Comparison of ENCODE assay signal across 8 mouse cellular contexts in genomic region chr3:81036554-81037311, GRCm38 (mm10). TPM values are rescaled to one million over a fixed set of nuclear protein-coding genes. Genes with fewer than 3 reads are reported as not detected.
DNase-seq lines count a peak whose midpoint lies in the region; ATAC-seq and TF ChIP-seq lines count a peak whose summit lies in the region.

No protein-coding gene starts in this region.

- peak overlapping the region; percentile 88 for H3K4me3 ChIP-seq in embryonic fibroblast, embryonic 13.5 days (ENCODE audit: insufficient read depth, low read length)
- peak overlapping the region; percentile 86 for H3K4me3 ChIP-seq in heart, embryonic 13.5 days
- H3K4me3 ChIP-seq in liver, embryonic 13.5 days (replicated peaks), result peak overlapping the region; percentile 59
- peak overlapping the region; percentile 72 for H3K4me3 ChIP-seq in neural tube, embryonic 12.5 days
- peak overlapping the region; percentile 57 for H3K4me3 ChIP-seq in thymus, adult 2 months (ENCODE audit: control insufficient read depth, insufficient read depth, low read length)

- H3K9me3 ChIP-seq in heart, embryonic 13.5 days, result no peaks in the 10 kb centered on the region
- H3K9me3 ChIP-seq in liver, embryonic 13.5 days (replicated peaks), result no peaks in the 10 kb centered on the region
- H3K9me3 ChIP-seq in neural tube, embryonic 12.5 days, result no peaks in the 10 kb centered on the region

- peak; percentile 73 for ATAC-seq in heart, embryonic 13.5 days (ENCODE audit: extremely low read depth, insufficient number of reproducible peaks, low FRiP score, low TSS enrichment)
- peak; percentile 48; the same call in 1 of the 2 replicates for ATAC-seq in liver, embryonic 13.5 days (ENCODE audit: low read depth)
- peak; percentile 92 for ATAC-seq in neural tube, embryonic 12.5 days (ENCODE audit: low FRiP score, low read depth)

- H3K36me3 ChIP-seq in heart, embryonic 13.5 days, result no peaks in the 10 kb centered on the region
- no peaks in the 10 kb centered on the region for H3K36me3 ChIP-seq in liver, embryonic 13.5 days
- no peaks in the 10 kb centered on the region for H3K36me3 ChIP-seq in neural tube, embryonic 12.5 days
- H3K36me3 ChIP-seq in thymus, adult 2 months (ENCODE audit: control insufficient read depth, insufficient read depth, low read length), result no peaks in the 10 kb centered on the region

- no peaks in the 10 kb centered on the region for H3K27me3 ChIP-seq in heart, embryonic 13.5 days (replicated peaks)
- H3K27me3 ChIP-seq in liver, embryonic 13.5 days, result peaks cover 49% of the 10 kb centered on the region
- no peaks in the 10 kb centered on the region for H3K27me3 ChIP-seq in neural tube, embryonic 12.5 days (replicated peaks)
- H3K27me3 ChIP-seq in thymus, adult 2 months (ENCODE audit: control insufficient read depth, insufficient read depth, low read length), result no peaks in the 10 kb centered on the region; the same call in 1 of the 2 replicates

- peak overlapping the region; percentile 93 for H3K4me2 ChIP-seq in heart, embryonic 13.5 days
- peak overlapping the region; percentile 67 for H3K4me2 ChIP-seq in liver, embryonic 13.5 days
- H3K4me2 ChIP-seq in neural tube, embryonic 12.5 days (replicated peaks), result peak overlapping the region; percentile 87

- H3K4me1 ChIP-seq in embryonic fibroblast, embryonic 13.5 days (ENCODE audit: control insufficient read depth, insufficient read depth, low read length), result peaks cover 10% of the 10 kb centered on the region
- H3K4me1 ChIP-seq in heart, embryonic 13.5 days, result peaks cover 23% of the 10 kb centered on the region
- no peaks in the 10 kb centered on the region for H3K4me1 ChIP-seq in liver, embryonic 13.5 days (replicated peaks)
- H3K4me1 ChIP-seq in neural tube, embryonic 12.5 days, result peaks cover 7% of the 10 kb centered on the region; the same call in 1 of the 2 replicates
- H3K4me1 ChIP-seq in thymus, adult 2 months (replicated peaks; ENCODE audit: control insufficient read depth, insufficient read depth, low read length), result peaks cover 7% of the 10 kb centered on the region

- DNase-seq in thymus, adult 18-20 months, result peak; percentile 14 to 23
- DNase-seq in thymus, postnatal 0 days (ENCODE audit: low spot score), result no peak
- DNase-seq in kidney, postnatal 10 days, result peak; percentile 77
- DNase-seq in liver, embryonic 13.5 days, result no peak
- peak; percentile 47 for DNase-seq in thymus, adult 2 months

- peak overlapping the region; percentile 86 for H3K9ac ChIP-seq in heart, embryonic 13.5 days
- no peak overlapping the region for H3K9ac ChIP-seq in liver, embryonic 13.5 days
- peak overlapping the region; percentile 70 for H3K9ac ChIP-seq in neural tube, embryonic 12.5 days

- TF ChIP-seq CTCF in embryonic fibroblast, embryonic 13.5 days (IDR thresholded peaks at IDR 0.05; ENCODE audit: borderline replicate concordance, insufficient read depth, low read length), result no peak
- no peak for TF ChIP-seq CTCF in thymus, adult 2 months (IDR thresholded peaks at IDR 0.05; ENCODE audit: borderline replicate concordance, control insufficient read depth, extremely low read depth, insufficient read depth, low read length, poor library complexity)

- WGBS in heart, embryonic 13.5 days, result under 1% methylated on average over 52 of the region's 68 CpGs
- WGBS in liver, embryonic 13.5 days (ENCODE audit: insufficient replicate concordance), result under 1% methylated on average over 52 of the region's 68 CpGs
- WGBS in neural tube, embryonic 12.5 days, result under 1% methylated on average over 50 of the region's 68 CpGs
- WGBS in thymus, adult 2 months, result 2% methylated on average over 55 of the region's 68 CpGs

- peak; percentile 41 for TF ChIP-seq POLR2A in embryonic fibroblast, embryonic 13.5 days (IDR thresholded peaks at IDR 0.05; ENCODE audit: low read depth, low read length)
- TF ChIP-seq POLR2A in thymus, adult 2 months (IDR thresholded peaks at IDR 0.05; ENCODE audit: control insufficient read depth, extremely low read depth, insufficient read depth, low read length, poor library complexity), result no peak

- peak overlapping the region; percentile 87 for H3K27ac ChIP-seq in embryonic fibroblast, embryonic 13.5 days (ENCODE audit: insufficient read depth, low read length)
- H3K27ac ChIP-seq in heart, embryonic 13.5 days (replicated peaks), result peak overlapping the region; percentile 83
- H3K27ac ChIP-seq in liver, embryonic 13.5 days, result no peak overlapping the region
- H3K27ac ChIP-seq in neural tube, embryonic 12.5 days, result no peak overlapping the region
- H3K27ac ChIP-seq in thymus, adult 2 months (ENCODE audit: control insufficient read depth, insufficient read depth, low read length), result no peak overlapping the region

RNA-seq across cellular contexts. Expression of gene Pdgfc, which starts 0.5 kb away (rescaled TPM):
- polyA plus RNA-seq in thymus, postnatal 0 days (2015; fragmentation: Nextera tagmentation; extraction: Ambion mirVana), result 2.1 and 2.2 TPM in 2 replicates
- polyA plus RNA-seq in embryonic fibroblast, embryonic 13.5 days (2011; ENCODE audit: insufficient read length, low read depth, missing spikeins), result 68.1 and 72.5 TPM in 2 replicates
- 4.5 and 5.0 TPM in 2 replicates for polyA plus RNA-seq in heart, embryonic 13.5 days (2015; fragmentation: Nextera tagmentation; extraction: Ambion mirVana)
- polyA plus RNA-seq in liver, embryonic 13.5 days (2015; fragmentation: Nextera tagmentation; extraction: Ambion mirVana), result 0.86 and 1.4 TPM in 2 replicates
- 10.4 and 10.5 TPM in 2 replicates for polyA plus RNA-seq in neural tube, embryonic 12.5 days (2016; fragmentation: Nextera tagmentation; extraction: Ambion mirVana)
- 1.3 and 1.8 TPM in 2 replicates for polyA plus RNA-seq in thymus, adult 2 months (2012; rRNA removed)

Comparison
In these comparisons a context has a peak if more than half of its experiments do, and no peak if none do; other contexts are left out.
1. DNase-seq: peak in thymus, adult 18-20 months (2 of 2), kidney, postnatal 10 days (single experiment) and thymus, adult 2 months (single experiment); none in thymus, postnatal 0 days (single experiment) and liver, embryonic 13.5 days (single experiment).
2. H3K27ac ChIP-seq: peak in embryonic fibroblast, embryonic 13.5 days (single experiment) and heart, embryonic 13.5 days (single experiment); none in liver, embryonic 13.5 days (single experiment), neural tube, embryonic 12.5 days (single experiment) and thymus, adult 2 months (single experiment).
3. Peak in every context shown above with its lines, with median percentiles within 50 percentile points of each other: H3K4me3 ChIP-seq, ATAC-seq and H3K4me2 ChIP-seq.